Mouse (Mus musculus) kidney, adult 2 months (tissue): ENCODE results near the gene Rbfox1.

Experiments used
- CTCF ChIP-seq: fragments of 200-500 bp; conservative IDR thresholded peaks from 2 replicates; pipeline ENCODE4 v1.5.1; 2011; ENCODE audit warnings: low read depth, mild to moderate bottlenecking, control low read depth, low read length, moderate library complexity, mixed read lengths; ENCODE audit not compliant: insufficient read depth, insufficient read length
- POLR2A ChIP-seq: fragments of 200-500 bp; IDR thresholded peaks from one replicate; pipeline ENCODE4 v1.6.1; 2011; ENCODE audit warnings: low read depth, low read length, control low read depth

DNA sequence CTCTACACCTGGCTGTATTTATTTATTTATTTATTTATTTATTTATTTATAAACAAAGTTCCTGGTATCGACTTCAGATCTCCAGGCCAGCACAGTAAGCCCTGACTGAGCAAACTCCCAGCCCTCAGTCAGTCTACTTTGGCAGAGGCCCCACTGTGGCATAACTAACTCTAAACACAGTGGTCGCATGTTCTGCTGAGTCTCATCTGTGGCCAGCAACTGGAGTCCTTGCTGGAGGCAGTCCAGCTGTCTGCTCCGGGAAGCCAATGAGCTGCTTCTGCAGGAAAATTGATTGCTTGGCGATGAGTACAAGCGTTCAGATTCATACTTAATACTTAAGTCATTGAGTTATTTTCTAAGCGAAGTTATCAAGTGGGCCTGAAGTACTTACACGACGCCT, 598.5 kb downstream of the Rbfox1 start:
- no peak for TF ChIP-seq POLR2A
- TF ChIP-seq CTCF, result no peak
